Mouse (Mus musculus) stomach, embryonic 14.5 days (tissue): ENCODE results near the gene Rcan2. TPM values are rescaled to one million over a fixed set of nuclear protein-coding genes. Genes with fewer than 3 reads are reported as not detected.

Experiments
- ATAC-seq: fragments of 200-750 bp; cut with Nextera tagmentation; 2 replicates; pipeline ENCODE4 v1.8.0; 2017; ENCODE audit warnings: low read depth, moderate TSS enrichment; ENCODE audit not compliant: insufficient number of reproducible peaks, insufficient read depth, low FRiP score
- H3K27ac ChIP-seq: fragments of 300-500 bp; sonication (generic); 2 replicates; pipeline ENCODE4 v1.5.1; 2014; ENCODE audit warnings: mild to moderate bottlenecking, low read length, moderate library complexity, mixed read lengths
- H3K27me3 ChIP-seq: fragments of 300-500 bp; sonication (generic); 2 replicates; pipeline ENCODE4 v1.6.1; 2014; ENCODE audit warnings: low read length, control low read depth, mixed read lengths; ENCODE audit not compliant: control insufficient read depth, insufficient read depth
- H3K36me3 ChIP-seq: fragments of 300-500 bp; sonication (generic); 2 replicates; pipeline ENCODE4 v1.6.1; 2014; ENCODE audit warnings: mild to moderate bottlenecking, control low read depth, low read length, moderate library complexity, mixed read lengths; ENCODE audit not compliant: control insufficient read depth, insufficient read depth
- H3K4me1 ChIP-seq: fragments of 300-500 bp; sonication (generic); 2 replicates; pipeline ENCODE4 v1.6.1; 2014; ENCODE audit warnings: low read length, control low read depth, mixed read lengths; ENCODE audit not compliant: control insufficient read depth, insufficient read depth
- H3K4me2 ChIP-seq: fragments of 300-500 bp; sonication (generic); replicated peaks from 2 replicates; pipeline ENCODE4 v1.6.1; 2014; ENCODE audit warnings: low read depth, low read length, control low read depth
- H3K4me3 ChIP-seq: fragments of 300-500 bp; sonication (generic); 2 replicates; pipeline ENCODE4 v1.5.1; 2014; ENCODE audit warnings: low read depth, low read length, control low read depth
- H3K9ac ChIP-seq: fragments of 300-500 bp; sonication (generic); replicated peaks from 2 replicates; pipeline ENCODE4 v1.6.1; 2014; ENCODE audit warnings: low read depth, mild to moderate bottlenecking, control low read depth, low read length, moderate library complexity, mixed read lengths
- H3K9me3 ChIP-seq: fragments of 300-500 bp; sonication (generic); 2 replicates; pipeline ENCODE4 v1.6.1; 2016; ENCODE audit warnings: low read depth, low read length, control low read depth; ENCODE audit not compliant: control insufficient read depth
- WGBS: fragments of 180-500 bp; shearing (Covaris S2); extraction: QIAGEN DNeasy Blood & Tissue Kit; methylation state at CpG from one replicate; pipeline ENCODE4 v1.1.7; 2014; 5-methylcytosine and 5-hydroxymethylcytosine counted together
- polyA plus RNA-seq: library from polyadenylated mRNA; unstranded; fragments of >200 nt; fragmentation: Nextera tagmentation; extraction: Ambion mirVana; gene quantifications from 2 replicates; pipeline ENCODE4 v1.2.1, GENCODE M21; 2014

Rcan2 gene
- polyA plus RNA-seq, 1 experiment from 2014 or later = 10.1 TPM

DNA sequence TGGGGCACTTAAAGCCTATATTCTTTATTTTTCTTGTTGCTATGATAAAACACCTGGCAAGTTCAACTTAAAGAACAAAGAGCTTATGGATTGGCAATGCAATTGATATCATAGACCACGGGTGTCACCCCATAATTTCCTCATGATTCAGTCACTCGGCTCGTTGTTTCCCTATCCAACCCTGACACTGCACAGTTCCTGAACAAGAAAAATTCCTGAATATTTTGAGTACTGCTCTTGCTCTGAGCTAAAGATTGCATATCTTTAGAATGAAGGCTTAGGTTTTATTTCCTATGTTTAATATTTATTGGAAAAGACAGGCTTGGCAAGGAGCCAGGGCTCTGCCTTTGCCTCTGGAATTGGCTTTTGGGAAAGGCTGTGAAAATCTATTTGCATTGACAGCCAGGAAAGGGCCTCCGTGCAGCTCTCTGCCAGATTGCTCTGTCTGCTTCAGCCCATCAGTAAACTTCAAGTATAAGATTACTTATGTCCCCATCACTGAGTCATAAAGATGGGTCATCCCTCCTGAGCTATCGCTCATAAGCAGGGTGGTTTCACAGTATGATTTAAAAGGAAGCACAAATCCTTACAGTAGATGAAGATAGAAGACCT, 188.3 kb downstream of the Rcan2 start:
- no peak overlapping the region for H3K27ac ChIP-seq

DNA sequence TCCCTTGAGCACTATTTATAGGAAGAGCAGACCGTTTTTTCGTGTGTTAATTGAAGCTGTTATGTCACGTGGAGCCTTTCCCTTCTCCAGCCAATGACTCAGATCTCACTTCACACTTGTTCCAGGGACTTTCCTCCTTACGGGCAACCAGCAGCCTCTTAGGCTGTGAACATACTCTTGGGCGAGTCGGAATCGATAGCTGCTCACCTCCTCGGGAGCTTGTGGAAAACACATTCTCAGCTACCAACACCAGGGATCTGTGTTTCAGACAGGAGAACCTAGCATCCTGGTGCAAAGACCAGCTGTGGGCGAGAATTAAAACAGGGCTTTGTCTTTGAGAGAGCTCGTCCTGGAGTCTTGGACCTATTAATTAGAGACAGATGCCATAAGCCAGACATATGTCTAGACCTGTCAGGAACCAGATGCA, 189.8 kb downstream of the Rcan2 start:
- Histone ChIP-seq H3K4me2 (no peak overlapping the region), H3K9ac (no peak overlapping the region), H3K27ac (no peak overlapping the region), H3K4me1 (0 out of 2 replicates have a peak, but pooled peaks cover 3% of the 10 kb centered on the region), H3K36me3 (no peaks in the 10 kb centered on the region), H3K9me3 (no peaks in the 10 kb centered on the region), H3K4me3 (no peak overlapping the region), H3K27me3 (no peaks in the 10 kb centered on the region)
- ATAC-seq = no peak
- 62% methylated on average over 10 of the region's 10 CpGs for WGBS

More for the DNA sequence above, 188.3 kb downstream of the Rcan2 start:
- 0 out of 2 replicates have a peak, but pooled peaks cover 3% of the 10 kb centered on the region for H3K4me1 ChIP-seq
- no peak overlapping the region for H3K4me3 ChIP-seq
- WGBS = 31% methylated on average over 5 of the region's 5 CpGs
- no peaks in the 10 kb centered on the region for H3K9me3 ChIP-seq
- no peak overlapping the region for H3K4me2 ChIP-seq
- H3K27me3 ChIP-seq = no peaks in the 10 kb centered on the region
- H3K36me3 ChIP-seq = no peaks in the 10 kb centered on the region
- no peak overlapping the region for H3K9ac ChIP-seq
- ATAC-seq = no peak

DNA sequence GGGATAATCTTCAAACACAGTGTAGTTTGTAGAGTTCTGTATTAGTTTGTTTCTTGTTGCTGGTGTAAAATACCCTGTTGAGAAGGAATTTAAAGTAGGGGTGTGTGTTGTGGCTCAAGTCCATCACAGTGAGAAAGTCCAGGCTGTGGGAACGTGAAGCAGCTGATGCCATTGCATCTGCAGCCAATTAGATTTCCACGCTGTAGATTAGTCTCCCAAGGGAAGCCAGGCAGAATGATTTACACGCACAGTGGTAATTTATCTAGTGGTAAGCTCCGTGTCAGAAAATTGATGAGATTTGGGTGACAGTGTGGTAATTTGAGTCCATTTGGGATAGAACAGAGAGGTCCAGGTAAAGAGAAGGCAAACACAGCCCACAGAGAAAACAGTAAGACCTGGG, 192.9 kb downstream of the Rcan2 start:
- H3K4me1 ChIP-seq = 0 out of 2 replicates have a peak, but pooled peaks cover 3% of the 10 kb centered on the region
- H3K27ac ChIP-seq = no peak overlapping the region
- no peak overlapping the region for H3K9ac ChIP-seq
- H3K9me3 ChIP-seq = no peaks in the 10 kb centered on the region
- WGBS = 33% methylated on average over 4 of the region's 4 CpGs
- H3K4me3 ChIP-seq = no peak overlapping the region
- no peak; the same call in 1 of the 2 replicates for ATAC-seq
- H3K27me3 ChIP-seq = no peaks in the 10 kb centered on the region
- no peak overlapping the region for H3K4me2 ChIP-seq
- no peaks in the 10 kb centered on the region for H3K36me3 ChIP-seq

DNA sequence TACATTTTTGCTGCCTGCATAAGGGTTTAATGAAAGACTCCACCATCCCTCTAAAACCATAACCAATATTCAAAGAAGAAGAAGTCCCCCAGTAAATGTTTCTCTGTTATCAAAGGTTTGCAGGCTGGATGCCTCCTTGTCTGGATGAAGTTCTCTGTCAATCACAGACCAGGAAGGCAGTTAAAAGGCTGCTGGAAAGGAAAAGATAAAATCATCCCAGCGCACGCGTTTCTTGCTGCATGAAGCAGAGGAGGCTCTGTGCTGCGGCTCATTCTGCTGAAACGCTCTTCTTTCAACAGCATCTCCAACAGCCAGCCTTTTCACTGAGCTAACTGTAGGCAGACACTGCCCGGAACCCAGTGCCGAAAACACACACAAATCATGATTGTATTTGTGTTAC, 196.4 kb downstream of the Rcan2 start:
- H3K27me3 ChIP-seq = no peaks in the 10 kb centered on the region
- H3K4me2 ChIP-seq = no peak overlapping the region
- no peaks in the 10 kb centered on the region for H3K9me3 ChIP-seq
- no peaks in the 10 kb centered on the region for H3K36me3 ChIP-seq
- no peak overlapping the region for H3K27ac ChIP-seq
- no peak for ATAC-seq
- H3K9ac ChIP-seq = no peak overlapping the region
- H3K4me1 ChIP-seq = no peaks in the 10 kb centered on the region
- H3K4me3 ChIP-seq = no peak overlapping the region
- 81% methylated on average over 7 of the region's 7 CpGs for WGBS

DNA sequence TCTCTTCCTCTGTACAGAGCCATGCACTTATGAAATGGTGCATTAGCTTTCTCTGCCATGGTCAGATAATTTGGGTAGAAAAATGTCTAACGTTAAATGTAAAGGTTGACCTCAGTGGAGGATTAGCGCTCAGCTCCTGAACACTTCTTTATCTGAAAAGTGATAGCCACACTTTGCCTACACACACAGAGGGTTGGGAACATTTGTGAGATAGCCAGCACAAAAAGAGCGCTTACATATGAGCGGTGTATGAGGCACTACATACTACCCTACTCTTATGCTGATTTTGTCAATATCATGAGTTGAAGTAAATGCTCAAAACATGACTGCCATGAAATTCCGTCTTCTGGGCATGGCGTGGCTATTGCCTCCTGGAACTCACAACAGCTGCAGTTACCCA, 196.9 kb downstream of the Rcan2 start:
- no peaks in the 10 kb centered on the region for H3K36me3 ChIP-seq
- no peaks in the 10 kb centered on the region for H3K4me1 ChIP-seq
- ATAC-seq = no peak
- H3K4me3 ChIP-seq = no peak overlapping the region
- no peak overlapping the region for H3K27ac ChIP-seq
- no peaks in the 10 kb centered on the region for H3K27me3 ChIP-seq
- 93% methylated on average over 6 of the region's 6 CpGs for WGBS
- no peaks in the 10 kb centered on the region for H3K9me3 ChIP-seq
- H3K4me2 ChIP-seq = no peak overlapping the region
- H3K9ac ChIP-seq = no peak overlapping the region

DNA sequence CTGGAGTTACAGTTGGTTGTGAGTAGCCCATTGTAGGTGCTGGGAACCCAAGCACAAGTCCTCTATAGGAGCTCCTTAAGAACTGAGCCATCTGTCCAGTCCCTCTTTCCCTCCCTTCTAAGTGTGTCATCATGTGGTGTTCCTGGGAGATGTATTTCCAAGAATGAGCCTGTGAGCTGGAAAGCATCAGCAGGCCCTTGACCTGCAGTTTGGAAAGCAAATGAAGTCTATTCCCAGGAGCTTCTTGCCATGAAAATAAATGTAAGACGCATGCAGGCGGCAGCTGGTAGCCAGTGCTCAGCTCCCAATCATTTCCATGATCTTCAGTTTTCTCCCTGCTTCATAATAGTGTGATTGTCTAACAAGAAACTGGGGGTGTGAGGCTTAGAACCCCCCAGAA, 203.2 kb downstream of the Rcan2 start:
- 82% methylated on average over 2 of the region's 2 CpGs for WGBS
- H3K4me1 ChIP-seq = no peaks in the 10 kb centered on the region
- H3K4me2 ChIP-seq = no peak overlapping the region
- no peak overlapping the region for H3K9ac ChIP-seq
- H3K9me3 ChIP-seq = no peaks in the 10 kb centered on the region
- H3K4me3 ChIP-seq = no peak overlapping the region
- H3K36me3 ChIP-seq = no peaks in the 10 kb centered on the region
- no peak for ATAC-seq
- no peaks in the 10 kb centered on the region for H3K27me3 ChIP-seq
- H3K27ac ChIP-seq = no peak overlapping the region

DNA sequence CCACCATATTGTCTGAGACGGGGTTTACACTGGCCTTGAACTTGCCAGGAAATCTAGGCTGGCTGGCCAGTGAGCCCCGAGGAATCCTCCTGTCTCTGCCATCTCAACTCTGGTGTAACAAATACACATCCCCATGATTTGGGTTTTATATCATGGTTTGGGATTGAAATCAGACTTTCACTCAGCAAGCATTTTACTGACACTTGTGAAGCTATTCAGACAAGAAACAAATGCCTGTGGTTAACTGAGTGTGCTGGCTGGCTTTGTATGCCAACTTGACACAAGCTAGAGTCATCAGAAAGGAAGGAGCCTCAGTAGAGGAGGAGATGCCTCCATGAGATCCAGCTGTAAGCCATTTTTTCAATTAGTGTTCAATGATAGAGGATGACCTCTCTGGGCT, 206.3 kb downstream of the Rcan2 start:
- no peaks in the 10 kb centered on the region for H3K4me1 ChIP-seq
- H3K36me3 ChIP-seq = no peaks in the 10 kb centered on the region
- 92% methylated on average over 2 of the region's 2 CpGs for WGBS
- no peak overlapping the region for H3K4me2 ChIP-seq
- no peaks in the 10 kb centered on the region for H3K27me3 ChIP-seq
- H3K27ac ChIP-seq = no peak overlapping the region
- H3K9me3 ChIP-seq = no peaks in the 10 kb centered on the region
- H3K9ac ChIP-seq = no peak overlapping the region
- no peak overlapping the region for H3K4me3 ChIP-seq
- no peak for ATAC-seq

DNA sequence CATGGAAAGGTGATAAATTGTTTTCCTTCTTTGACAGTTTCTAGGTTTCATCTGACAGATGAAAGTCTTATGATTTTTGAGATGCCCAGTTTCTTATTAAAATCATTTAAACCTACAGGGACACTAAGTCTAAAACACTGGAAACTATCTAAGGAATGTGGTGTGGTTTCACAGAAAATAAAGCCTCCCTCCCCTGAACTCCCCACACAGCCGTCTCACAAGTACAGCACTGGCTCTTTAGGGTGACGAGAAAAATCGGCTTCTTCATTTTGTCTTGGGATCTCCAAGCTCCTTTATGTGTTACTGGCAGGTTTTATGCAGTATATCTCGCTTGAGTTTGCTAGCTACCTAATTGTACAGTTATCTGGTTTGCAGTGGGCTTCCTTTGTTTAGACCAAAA, 210.8 kb downstream of the Rcan2 start:
- no peaks in the 10 kb centered on the region for H3K36me3 ChIP-seq
- H3K4me2 ChIP-seq = no peak overlapping the region
- H3K4me3 ChIP-seq = no peak overlapping the region
- ATAC-seq = no peak
- no peak overlapping the region for H3K27ac ChIP-seq
- no peak overlapping the region for H3K9ac ChIP-seq
- H3K9me3 ChIP-seq = no peaks in the 10 kb centered on the region
- H3K4me1 ChIP-seq = no peaks in the 10 kb centered on the region
- H3K27me3 ChIP-seq = no peaks in the 10 kb centered on the region
- WGBS = 44% methylated on average over 4 of the region's 4 CpGs
